Mouse (Mus musculus) left cerebral cortex, adult 18-20 months (tissue): Measurements from ENCODE around the gene Mrtfb. TPM values are rescaled to one million over a fixed set of nuclear protein-coding genes. Genes with fewer than 3 reads are reported as not detected.

Experiments used
- DNase-seq, 2 experiments: peaks; one replicate each; pipeline ENCODE4 v3.0.0; 2021 to 2022; ENCODE audit warnings: low spot score in 2 of 2, mixed read lengths in 1 of 2
- total RNA-seq, 2 experiments: library from RNA; stranded (reverse); gene quantifications; 2 replicates each; pipeline ENCODE4 v1.2.3; 2021

The Mrtfb gene
- total RNA-seq, 2 experiments from 2014 or later: 179 to 188 TPM

DNA sequence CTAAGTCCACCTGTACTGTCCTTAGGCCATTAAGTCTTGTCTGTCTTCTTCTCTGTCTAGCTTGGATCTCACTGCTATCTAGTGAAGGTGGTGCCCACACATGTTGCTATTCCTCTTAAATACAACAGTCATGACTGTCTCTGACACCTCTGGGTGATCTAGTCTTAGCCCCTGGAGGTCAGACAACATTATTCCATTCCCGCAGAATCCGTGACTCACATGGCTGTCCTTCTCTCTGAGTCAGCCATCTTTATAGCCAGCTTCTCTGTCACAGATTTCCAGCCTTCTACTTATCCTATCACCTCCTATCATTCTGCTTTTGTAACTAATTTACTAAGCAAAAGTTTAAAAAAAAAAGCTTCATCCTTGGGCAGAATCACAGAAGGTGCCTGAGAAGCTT, 125.5 kb downstream of the Mrtfb start:
- DNase-seq: no peak

DNA sequence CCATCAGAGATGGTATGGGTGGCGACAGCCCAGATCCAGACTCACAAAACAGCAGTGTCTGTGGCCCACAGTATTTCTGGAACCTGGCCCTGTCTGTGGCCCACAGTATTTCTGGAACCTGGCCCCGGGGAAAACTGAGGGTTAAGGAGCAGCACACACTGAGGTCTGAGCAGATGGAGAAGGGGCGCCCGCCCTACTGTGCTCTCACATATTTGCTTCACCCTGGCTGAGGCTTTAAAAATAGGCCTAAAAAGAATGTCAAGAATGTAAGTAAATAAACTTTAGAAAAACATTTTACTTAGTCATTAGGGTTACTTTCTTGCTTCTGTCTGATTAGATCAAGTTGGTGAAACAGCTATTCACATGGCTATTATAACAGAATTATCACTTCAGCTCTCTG, 131.0 kb downstream of the Mrtfb start:
- DNase-seq: no peak

DNA sequence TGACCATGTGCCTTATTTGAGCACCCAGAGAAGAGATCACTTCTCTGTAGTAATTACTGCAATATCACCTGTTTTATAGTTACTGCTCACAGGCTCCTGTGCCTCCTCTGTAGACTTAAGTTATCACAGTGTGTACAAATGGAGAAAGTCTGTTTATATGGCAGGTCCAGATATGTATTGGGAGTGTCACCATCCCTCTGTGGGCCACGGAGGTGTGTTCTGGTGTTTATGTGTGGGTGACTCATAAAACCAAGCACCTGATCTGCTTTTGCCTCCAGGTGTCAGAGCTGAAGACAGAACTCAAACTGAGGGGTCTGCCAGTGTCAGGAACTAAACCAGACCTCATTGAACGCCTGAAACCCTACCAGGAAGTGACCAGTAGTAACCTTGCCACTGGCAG, 144.1 kb downstream of the Mrtfb start:
- no peak for DNase-seq

DNA sequence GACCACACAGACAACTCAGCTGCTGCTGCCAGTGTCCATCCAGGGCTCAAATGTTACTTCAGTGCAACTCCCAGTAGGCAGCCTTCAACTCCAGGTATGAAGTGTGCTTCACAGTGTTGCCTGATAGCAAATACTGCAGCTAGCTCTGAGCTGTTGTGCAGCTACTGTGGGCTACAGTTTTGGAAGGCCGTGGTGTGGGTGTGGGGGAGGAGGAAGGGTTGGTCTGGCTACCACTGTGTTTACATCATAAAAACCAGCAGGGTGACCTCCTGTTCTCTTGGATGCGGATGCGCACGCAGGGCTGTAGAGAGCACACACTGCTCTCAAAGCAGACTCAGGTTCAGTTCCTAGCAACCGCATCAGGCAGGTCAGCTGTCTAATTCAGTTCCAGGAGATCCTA, 145.3 kb downstream of the Mrtfb start:
- no peak for DNase-seq

DNA sequence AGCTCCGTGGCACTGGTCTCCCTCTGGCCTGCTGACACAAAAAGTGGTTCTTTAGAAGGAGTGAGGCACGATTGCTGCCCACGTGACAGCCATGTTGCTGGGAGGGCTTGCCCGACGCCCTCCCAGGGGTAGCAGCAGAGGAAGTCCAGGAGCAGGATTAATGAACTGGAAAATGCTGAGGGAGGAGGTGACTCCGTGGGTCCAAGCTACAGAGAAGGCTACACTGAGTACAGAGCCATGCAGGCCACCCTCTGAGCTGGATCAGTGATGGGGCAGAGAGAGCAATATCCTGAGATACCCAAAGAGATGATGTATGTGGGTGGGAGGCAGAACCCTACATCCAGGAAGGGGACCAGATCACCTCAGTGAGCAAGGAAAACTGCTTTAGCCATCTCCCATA, 148.4 kb downstream of the Mrtfb start:
- DNase-seq: no peak

DNA sequence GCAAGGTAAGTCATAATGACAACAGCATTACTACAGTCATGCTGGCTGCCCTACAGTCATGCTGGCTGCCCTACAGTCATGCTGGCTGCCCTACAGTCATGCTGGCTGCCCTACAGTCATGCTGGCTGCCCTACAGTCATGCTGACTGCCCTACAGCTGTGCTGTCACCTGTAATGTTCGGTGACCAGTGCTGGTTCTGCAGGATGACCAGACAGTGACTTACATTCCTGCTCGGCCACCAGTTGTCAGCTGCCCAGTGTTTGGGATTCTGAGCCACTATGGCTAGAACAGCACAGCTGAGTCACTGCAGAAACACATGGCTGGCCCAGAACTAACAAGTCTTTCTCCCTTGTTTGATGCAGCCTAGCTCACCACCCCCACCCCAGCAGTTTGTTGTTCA, 149.1 kb downstream of the Mrtfb start:
- DNase-seq: no peak

DNA sequence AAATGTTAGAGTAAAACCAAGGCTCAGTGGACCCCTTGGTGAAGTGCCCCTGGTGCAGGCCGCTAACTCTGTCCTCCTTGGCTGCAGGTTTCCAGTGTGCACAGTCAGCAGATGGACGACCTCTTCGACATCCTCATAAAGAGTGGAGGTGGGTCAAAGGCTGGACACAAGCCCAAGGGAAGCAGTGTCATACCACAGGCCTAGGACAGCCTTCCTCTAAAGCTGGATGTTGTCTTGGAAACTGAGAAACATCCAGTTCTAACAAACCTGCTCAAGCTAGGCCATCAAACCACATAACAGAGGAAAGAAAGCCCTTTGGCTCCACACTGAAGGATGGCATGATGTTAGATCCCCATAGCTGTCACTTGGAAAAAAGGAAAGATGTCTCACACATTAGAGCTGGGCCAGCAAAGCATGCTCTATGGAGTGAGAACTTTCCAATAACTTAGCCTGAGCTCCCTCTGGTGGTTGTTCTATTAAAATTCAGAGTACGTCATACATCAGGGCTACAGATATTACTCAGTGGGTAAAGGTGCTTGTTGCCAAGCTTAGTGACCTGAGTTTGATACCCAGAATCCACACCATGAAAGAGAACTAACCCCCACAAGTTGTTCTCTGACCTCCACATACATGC, 153.4 kb downstream of the Mrtfb start:
- no peak for DNase-seq

DNA sequence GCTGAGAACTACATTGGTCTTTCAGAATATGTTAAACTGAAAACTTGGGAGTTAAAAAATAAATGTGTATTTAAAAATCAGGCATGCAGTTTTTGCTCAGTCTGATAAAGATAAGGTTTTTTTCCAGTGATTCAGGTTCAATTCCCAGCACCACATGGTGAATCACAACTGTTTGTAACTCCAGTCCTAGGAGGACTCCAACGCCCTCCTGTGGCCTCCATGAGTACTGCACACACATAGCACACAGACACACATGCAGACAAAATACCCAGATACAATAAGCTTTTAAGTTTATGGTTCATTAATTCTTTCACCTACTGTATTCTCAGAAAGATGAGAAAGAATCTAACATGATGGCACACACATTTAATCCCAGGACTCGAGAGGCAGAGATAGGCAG, 154.5 kb downstream of the Mrtfb start:
- DNase-seq: no peak

DNA sequence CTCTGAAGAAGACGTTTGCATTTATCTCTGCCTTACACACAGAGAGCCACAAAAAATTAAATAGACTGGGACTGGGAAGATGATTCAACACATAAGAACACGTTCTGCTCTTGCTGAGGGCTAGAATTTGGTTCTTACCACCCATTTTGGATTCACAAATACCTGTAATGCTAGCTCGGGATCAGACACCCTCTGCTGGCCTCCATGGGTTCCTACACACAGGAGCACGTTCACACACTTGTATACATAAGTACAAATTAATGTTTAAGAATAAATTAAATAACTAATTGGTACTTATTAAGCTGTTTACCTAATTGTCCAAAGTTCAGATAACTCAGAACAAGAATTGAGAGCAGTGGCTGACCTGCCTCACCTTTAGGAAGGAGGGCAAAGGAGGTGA, 155.2 kb downstream of the Mrtfb start:
- DNase-seq: no peak

DNA sequence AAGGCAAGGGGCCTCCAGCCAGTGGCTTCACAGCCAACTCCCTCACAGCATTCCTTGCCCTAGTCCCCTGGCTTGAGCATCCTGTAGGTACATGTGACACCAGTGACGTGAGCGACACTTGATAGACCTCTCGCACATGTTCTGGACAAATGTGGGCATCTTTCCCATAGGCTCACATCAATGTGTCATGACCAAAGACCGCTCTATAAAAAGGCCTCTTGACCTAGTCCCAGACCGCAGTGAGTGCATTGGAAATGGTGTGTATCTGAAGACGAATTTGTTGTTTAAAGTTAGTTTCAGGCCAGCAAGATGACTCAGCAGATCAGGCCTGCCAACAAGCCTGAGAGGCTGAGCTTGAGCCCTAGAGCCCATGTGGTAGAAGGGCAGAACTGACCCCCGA, 158.3 kb downstream of the Mrtfb start:
- no peak for DNase-seq

DNA sequence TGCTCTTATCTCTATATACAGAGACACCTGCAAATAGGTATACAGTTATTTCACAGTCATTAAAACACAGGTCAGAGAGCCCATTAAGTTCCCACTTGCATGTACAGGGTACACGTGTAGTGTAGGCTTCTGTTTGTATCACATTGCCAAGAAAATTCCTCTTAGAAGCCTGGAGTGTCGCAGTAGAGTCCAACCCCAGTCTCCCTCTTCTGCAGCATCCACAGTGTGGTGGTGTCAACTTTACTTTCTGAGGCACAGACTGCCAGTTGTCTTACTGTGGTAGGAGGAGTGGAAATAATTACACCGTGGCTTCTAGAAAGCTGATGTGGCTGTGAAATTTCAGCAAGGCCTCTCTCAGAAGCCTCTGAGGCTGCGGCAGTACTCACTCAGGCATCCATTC, 158.7 kb downstream of the Mrtfb start:
- DNase-seq: no peak

DNA sequence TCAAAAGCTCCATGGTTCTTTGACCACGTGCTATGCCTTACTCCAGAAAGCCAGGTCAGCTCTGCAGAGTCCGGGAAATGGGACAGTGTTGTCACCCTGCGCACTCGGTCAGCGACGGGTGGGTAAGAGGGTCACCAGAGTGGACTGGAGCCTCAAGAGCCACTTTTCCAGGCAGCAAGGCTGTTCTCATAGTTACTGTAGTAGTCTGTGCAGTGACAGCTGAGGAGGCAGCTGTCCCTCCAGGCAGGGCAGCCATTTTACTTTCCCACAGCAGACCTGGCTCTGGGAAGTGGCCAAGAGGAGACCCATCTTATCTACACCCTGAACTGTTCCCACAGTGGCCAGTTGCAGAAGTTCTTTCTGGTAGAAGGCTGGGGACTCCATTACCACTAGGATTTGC, 159.2 kb downstream of the Mrtfb start:
- no peak for DNase-seq

DNA sequence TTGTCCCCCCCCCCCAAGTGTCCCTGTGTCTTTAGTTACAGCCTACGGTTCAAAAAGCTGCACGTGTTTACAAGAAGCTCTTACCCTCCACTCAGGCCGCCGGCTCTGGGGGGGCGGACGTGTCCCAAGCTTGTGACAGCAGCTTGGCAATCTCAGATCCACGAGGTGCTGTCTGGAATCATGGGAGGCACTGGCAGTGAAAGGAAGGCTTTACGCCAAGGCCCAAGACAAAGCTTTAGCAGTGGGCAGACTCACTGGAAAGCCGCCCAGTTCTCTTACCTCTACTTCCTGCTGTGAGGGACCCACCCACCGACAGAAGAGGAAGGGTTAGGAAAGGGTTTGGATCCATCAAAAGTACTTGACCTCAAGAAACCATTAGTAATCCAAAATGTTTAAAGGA, 160.2 kb downstream of the Mrtfb start:
- peak; percentile 44 to 47 for DNase-seq

DNA sequence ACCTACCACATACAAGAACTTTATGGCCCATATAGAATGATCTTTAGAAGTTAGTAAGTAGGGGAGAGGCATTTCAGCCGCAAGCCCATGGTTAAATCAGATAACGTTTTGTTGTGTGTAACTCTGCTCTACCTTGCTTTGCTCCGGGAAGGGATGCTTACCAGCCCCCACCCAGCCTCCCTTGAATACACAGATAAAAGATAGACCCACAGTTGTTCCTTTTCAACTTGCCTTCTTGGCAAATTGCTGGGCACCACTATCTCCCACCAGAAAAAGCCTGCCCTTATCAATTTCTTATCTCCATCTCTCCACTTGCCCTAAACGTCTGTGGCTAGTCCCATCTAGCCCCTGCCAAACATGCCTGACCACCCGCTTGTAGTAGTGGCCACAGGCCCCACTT, 161.6 kb downstream of the Mrtfb start:
- no peak for DNase-seq

DNA sequence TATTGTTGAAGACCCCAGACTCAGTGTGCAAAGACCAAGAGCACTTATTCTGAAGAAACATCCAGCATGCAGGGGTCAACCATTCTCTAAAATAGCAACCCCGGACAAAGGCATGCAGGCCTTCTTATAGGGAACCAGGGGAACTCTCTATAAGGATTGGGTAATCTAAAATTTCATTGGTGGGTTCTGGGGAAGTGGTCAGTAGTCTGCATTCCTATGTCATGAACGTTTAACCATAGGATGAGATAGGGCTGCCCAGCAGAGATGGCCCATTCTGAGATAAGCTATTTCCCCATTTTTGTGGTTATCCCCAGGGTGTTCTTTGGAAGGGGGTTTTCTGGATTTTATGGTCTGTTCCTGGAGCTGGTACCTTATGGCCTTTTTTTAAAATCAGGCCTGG, 163.5 kb downstream of the Mrtfb start:
- DNase-seq: no peak

DNA sequence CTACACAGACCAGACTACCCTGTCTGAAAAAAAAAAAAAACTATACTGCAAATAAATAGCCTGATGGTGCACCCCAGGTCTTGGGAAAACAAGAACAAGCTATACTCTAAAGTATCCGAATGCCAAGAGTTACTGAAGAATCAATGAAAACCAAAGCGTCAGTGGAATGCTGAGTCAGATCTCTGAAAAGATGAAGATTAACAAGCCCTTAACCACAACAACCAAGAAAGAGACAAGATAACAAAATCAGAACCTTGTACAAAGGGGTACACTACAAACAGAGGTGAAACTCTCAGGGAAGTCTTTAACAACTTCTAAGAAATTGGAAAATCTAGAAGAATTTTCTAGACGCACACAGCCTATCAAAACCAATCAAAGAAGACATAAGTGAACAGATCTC, 166.2 kb downstream of the Mrtfb start:
- DNase-seq: no peak

DNA sequence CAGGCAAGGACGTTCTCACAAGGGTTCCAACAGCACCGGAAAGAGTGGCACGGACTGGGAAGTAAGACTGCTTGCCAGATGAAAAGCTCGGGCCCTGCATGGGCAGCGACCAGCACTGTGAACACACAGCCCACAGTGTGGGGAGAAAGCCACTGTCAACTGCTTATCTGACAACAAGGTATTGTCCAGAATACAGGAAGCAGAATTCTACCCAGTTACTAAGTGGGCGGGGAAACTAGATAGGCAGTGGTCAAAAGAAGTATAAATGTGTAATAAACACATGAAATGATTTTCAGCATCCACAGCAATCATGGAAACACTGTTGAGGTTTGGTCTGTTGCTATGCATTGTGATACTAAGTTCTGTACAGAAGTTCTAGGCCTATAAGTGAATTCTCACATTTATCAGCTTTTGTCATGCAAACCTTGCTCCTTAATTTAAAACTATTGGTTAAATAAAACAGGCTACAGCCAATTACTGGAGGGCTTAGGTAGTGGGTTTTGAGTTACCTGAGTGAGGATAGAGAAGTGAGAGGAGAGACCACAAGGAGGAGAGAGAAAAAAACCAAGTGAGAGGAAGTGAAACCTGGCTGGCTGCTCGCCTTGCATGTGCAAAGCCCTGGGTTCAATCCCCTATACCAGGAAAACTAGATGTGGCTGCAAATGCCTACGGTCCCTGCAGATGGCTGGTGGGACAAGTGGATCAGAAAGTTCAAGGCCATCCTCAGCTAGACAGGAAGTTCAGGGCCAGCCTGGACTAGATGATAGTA, 167.5 kb downstream of the Mrtfb start:
- no peak for DNase-seq

DNA sequence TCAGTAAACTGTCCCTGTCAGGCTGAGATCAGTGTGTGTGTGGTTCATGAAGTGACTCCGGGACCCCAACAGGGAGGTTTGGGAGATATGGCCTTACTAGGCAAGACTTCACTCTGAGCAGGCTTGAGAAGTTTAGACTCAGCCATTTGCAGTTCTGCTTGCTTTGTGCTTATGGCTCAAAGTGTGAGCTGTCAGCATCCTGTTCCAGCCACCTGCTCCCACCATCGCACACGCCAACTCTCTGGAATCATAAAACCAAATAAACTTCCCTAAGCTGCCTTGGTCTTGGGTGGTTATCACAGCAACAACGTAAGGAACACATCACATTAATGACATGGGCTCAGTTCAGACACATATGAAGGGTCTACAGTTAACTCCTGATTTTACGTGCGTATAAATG, 169.5 kb downstream of the Mrtfb start:
- DNase-seq: peak in 1 of 2 experiments; percentile 43

DNA sequence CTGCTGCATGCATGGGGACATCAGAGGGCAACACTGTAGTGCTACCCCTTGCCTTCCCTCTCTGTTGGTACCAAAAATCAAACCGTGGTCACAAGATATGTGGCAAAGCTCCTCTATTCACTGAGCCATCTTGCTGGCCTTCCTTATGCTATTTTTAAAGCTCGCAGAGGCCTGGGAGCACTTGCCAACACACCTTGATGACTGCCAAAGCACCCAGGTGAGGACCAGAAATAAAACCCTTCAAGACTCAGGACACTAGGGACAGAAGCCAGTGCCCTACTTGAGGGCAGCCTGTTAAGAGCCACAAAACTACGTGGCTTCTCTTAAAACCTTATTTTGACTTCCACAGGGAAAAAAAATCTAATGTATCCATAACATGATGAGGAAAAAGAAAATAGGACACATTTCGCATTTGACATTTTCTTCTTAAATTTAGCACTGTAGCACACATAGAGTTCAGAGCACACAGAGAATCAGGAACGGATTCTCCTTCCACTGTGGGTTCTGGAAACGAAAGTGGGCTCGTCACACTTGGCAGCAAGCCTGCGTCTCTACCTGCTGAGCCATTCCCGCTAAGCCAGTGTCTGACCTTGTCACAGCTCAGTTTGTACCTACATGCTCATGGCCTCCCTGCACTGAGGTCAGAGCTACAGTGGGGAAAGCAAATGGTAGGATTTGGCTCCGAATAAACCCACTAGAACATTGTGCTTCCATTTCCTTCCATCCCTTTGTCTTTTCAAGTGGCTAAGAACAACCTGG, 170.7 kb downstream of the Mrtfb start:
- DNase-seq: no peak

DNA sequence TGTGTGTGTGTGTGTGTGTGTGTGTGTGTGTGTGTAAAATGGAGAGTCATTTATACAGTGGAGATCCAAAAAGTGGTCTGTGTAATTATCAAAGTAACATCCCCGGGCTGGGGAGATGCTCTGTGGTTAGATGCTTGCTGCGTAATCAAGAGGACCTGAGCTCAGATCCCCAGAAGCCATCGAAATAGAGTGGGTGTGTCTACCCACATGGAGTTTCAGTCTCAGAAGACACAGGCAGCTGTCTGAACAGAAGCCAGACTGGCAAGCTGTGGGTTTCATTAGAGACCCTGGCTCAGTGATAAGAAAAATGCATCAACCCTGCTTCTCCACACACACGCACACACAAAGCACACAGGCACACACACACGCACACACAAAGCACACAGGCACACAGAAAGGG, 171.8 kb downstream of the Mrtfb start:
- DNase-seq: no peak

DNA sequence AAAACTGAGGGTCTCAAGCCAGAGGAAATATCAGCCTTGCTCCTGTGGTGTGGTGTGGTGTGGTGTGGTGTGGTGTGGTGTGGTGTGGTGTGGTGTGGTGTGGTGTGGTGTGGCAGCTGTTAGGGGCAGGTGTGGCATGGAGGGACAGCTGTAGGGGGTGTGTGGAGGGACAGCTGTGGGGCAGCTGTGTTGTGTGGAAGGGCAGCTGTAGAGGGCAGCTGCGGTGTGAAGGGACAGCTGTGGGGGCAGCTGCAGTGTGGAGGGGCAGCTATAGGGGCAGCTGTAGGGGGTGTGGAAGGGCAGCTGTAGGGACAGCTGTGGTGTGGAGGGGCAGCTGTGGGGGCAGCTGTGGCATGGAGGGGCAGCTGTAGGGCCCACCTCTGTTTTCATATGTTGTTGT, 172.5 kb downstream of the Mrtfb start:
- no peak for DNase-seq

DNA sequence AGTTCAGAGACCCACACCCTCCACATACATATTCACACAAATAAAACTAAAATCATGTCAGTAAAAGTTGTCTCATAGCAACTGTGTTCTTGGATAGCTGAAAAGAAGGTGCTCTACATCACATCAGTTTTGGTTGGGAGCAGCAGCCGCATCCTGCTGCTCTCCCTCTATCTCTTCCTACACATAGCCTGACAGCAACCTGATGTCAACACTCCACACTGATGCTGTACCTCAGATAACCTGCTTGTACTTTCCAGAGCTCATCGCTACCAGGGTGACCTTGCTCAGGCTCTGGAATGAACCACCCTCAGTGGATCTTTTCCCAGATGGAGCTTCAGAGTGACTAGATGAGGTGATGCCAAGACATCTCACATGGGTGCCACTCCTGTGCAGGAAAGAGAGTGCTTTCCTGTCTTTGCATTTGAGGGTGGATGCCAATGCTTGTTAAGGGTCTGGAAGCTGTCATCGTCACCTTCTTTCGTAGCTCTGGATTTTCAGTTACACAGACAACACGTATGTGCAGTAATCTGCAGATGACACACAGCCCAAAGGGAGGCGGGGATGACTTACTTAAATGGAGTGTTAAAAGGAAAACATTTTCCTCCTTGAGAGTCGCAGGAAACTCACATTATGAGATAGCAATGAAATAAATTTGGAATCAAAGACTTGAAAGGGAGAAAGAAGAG, 173.8 kb downstream of the Mrtfb start:
- no peak for DNase-seq
